Mouse (Mus musculus) CD8-positive naive resting alpha-beta T cell, adult 2 months (primary cell): ENCODE results near the gene Iffo2.

Experiments
- DNase-seq, 2 experiments: peaks; one replicate each; pipeline ENCODE4 v3.0.0; 2022; ENCODE audit warnings: low read depth in 2 of 2, low spot score in 2 of 2

Gene Iffo2

DNA sequence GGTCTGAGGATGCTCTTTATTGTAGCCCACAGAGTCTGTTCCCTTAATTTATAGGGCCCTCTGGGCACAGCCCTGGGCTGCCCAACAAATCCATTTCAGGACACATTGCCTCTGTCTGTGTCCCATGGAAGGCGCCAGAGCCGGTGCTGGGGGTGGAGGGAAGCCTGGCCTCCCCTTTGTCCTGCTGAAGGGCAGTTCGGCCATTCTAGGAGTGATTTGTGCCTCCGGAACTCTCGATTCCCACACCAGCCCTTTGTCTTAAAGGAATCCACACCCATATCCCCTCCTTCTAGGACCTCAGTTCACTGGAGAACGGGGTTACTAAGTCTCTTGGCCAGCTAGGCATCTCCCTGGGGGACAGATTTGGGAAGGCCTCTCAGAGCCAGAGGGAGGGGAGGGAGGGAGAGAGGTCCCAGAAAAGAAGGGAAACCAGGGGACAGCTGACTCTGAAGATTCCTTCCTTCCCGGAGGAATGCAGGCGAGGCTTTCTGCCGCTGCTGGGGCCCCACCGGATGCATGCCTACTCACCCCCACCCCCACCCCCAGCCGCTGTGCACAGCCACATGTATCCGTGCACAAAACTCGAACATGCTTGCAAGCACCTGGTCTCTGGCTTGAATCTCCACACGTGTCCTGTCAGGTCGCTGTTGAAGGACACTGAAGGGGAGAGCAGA is 50.5 kb downstream of the Iffo2 start:
- DNase-seq = no peak

DNA sequence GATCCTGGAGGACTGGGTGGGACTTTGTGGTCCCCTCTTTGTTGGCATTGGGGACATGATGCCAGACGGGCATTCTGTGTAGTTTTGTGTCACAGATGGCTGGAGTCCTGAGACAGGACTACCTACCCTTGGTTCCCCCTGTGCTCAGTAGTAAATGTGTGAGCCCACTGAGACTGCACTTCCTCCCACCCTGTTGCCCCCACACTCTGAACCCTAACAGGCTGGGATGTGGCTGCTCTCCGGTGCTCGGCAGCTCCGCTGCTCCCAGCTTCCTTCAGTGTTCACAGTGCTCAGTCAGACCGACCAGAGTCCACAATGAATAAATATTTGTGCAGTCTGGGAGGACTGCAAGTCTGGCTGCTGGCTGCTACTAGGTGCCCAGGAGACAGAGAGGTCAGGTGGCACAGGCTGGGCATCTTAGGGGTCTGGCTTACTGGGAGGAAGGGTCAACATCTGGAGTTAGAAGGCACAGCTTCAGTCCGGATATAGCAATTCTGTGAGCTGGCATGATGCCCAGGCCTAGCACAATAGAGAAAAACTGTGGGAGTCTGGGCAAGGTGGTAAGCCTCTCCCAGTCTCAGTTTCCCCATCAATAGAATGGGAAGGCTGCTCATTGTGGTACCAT is 51.2 kb downstream of the Iffo2 start:
- no peak for DNase-seq

DNA sequence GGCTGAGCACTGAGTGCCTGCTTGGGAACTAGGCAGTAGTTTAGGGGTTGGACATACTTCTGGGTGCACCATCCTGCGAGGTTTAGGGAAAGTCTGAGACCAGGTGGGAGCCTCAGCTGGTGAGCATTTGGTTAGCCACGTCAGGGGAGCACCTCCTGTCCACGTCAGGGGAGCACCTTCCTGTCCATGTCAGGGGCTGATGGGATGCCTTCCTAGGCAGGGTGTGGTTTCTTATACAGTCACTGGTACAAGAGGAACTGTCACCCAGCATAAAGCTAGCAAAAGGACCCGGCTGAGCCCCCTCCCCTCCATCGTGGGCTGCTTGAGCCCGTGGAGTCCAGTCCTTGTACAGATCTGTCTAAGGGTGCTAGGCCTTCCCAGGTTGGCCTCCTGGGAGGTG is 52.0 kb downstream of the Iffo2 start:
- DNase-seq = no peak

DNA sequence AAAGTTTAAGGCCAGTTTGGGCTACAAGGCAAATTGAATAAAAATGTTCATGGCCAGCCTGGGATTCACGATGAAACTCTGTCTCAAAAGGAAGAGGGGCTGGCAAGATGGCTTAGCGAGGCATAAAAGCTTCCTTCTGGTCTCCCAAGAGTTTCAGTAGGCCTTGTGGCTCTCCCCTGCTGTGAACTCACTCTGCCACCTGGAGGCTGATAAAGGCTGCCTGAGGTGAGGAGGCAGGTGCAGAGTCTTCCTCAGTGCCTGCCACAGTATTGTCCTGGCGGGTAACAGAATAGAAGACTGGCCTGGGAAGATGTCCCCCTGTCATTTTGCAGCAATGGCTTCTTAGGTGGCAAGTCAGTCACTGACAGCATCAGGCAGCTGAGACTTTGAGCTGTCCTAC is 52.6 kb downstream of the Iffo2 start:
- DNase-seq = no peak

DNA sequence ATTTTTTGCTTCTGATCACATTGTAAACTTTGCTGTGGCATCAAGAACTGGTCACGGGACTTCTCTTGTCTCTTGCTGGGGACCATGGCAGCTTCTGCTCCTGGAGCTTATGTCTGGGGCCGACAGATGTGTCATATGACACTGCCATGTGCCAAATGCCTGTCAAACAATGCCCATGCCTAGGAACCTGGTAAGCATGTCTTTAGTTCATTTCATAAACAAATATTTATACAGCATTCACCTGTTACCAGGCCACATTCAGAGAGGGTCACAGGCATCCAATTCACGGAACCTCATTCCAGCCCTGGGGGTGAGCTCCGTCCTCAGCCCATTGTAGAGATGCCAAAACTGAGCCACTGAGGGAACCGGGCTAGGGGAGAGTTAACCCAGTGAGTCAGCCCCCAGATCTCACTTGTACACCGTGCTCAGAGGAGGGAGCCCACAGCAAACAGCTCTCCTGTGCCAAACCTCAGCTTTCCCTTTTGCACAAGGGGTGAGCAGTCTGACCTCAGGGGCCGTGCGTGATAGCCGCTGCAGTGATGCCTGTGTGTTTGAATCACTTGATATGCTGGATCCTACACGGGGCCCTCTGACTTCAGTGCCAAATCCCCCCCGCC is 53.4 kb downstream of the Iffo2 start:
- no peak for DNase-seq

DNA sequence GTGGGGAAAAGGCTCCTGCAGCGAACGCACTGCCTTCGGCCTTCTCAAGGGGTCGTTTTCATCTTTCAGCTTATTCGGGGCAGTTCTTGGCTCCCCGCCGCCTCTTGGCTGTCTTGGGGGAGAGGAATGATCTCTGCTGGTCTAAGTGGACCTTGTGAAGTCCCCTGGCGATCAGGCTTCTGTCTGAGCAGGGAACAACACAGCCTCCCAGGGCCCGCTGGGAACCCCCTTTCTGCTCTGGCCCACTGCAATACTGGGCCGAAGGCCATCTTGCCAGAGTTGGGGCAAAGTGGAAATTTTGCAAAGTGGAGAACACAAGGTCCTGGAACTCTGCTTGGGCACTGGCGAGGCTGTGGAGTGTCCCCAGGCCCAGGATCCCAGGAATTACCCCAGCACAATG is 54.4 kb downstream of the Iffo2 start:
- no peak for DNase-seq

DNA sequence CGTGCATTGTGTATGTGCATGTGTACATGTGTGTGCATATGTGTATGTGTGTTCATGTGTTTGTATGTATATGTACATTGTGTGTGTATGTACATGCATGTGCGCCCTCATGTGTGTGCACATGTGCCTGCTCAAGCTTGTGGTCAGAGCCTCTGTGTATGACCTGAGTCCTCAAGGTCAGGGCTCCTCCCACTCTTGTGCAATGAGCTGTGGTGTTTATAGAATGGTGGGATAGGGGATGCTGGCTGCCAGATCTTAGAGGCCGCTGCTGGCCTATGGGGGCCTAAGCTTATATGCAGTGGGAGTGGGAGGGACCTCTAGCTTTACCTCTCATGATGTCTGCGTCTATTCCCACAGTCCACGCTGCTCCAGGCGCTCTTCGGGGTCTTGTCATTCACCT is 55.4 kb downstream of the Iffo2 start:
- DNase-seq = no peak

DNA sequence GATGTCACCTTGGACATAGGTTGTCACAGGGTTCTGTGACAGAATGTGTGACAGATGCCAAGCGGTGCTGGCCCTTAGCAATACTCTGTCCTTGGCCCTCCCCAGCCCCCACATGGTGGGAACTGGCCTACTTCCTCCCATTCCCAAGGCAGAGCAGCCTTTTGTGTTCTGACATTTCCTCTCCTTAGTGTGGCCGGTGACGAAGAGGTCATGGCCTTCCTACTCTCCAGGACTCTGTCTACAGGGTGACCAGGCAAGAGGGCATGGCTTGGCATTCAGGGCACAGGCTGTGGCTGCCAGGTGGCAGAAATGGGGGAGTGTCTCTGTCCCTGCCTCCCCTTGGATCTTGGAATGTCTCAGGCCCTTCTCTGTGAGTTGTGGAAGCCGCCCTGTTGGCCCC is 57.0 kb downstream of the Iffo2 start:
- no peak for DNase-seq

DNA sequence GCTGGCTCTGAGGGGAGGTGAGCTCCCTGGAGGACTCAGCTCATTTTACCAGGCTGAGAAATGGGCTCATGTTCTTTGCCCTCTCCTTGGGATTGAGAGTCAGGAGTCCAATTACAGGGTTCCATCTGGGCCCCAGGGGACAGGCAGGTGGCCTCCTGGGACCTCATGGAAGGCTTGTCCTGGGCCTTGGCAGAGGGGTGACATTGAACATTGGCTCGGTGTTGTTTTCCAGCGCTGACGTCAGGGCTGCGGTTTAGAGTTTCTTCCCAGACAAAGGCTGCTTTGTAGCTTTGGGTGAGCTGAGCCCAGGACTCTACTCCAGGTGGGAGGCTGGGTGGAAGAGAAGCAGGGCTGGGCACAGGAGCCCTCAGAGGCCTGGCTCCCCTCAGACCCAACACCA is 57.4 kb downstream of the Iffo2 start:
- no peak for DNase-seq

DNA sequence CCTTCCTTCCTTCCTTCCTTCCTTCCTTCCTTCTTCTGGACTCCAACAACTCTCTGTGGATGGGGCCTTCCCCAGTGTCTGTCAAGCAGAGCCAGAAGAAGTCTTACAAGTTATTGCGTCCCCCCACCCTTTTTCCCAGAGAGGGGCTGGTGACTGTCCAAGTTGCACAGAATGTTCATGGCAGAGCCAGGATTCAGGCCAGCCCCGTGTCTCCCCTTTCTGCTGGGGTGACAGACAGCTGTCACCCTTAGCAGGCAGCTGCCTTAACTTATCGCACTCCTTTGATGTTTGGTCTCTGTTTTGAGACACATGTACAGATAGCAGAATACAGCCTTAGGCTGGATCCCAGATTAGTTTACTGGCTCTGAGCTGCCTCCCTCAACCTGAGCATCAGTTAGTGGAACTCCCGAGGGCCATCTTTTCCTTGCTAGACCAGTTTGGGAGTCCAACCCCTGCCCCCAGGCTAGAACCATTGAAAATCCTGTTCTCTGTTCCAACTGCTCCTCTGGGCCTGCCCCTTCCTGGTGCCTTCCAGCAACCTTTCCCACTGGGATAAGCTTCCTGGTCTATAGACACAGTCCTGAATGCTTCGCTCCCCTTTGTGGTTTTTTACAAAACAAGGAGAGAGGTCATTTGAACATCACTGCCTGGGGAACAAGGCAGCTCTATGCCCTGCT is 59.1 kb downstream of the Iffo2 start:
- DNase-seq = no peak

DNA sequence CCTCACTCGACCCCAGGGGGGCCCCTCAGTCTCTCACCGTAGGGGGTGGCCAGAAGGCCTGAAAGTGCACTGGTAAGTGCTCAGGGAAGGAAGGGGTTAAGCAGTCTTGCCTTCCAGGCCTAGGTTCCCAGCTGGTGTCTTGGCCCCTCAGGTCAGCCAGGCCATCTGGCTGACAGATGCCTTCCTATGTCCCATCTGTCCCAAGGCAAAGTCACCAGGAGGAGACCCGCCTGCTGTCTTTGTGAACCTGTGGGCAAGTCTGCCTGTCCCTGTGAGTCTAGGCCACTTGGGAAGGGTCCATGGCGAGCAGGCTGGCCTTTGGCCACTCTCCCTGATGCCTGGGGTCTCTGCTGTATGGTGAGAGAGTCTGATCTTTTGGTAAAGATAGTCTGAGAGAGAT is 60.1 kb downstream of the Iffo2 start:
- DNase-seq = no peak

DNA sequence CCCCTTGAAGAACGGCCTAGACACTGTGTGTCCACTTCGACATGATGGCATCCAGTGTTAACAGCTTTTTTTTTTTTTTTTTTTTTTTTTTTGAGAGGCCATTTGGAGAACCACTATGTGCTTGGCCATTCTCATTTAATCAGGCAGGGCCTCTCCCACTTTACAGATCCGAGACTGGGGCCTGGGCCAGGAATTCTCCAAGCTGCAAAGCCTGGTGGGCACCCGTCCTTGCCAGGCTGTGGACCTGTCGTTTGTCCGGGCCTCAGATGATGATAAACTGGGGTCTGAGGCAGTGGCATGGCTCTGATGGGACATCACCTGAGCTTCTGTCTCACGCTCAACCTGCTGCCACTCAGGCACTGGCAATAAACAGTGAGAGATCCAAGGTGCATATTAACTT is 62.5 kb downstream of the Iffo2 start:
- DNase-seq = no peak

DNA sequence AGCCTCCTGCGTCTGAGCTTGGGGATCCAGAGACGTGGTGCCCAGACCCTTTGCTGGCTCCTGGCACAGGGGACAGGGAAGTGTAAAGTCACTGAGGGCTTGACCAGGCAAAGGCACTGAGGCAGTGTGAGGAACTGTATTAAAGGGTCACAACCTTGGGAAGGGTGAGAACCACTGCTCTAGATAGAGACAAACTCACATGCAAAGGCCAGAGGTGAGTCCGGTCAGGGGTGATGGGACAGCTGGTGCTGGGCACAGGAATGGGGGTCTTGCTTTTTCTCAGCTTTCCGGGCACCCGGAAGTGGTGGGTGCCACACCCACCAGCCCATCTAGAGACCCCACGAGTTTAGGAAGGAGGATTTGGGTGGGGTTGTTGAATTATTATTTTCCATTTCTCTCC is 63.0 kb downstream of the Iffo2 start:
- DNase-seq = no peak

DNA sequence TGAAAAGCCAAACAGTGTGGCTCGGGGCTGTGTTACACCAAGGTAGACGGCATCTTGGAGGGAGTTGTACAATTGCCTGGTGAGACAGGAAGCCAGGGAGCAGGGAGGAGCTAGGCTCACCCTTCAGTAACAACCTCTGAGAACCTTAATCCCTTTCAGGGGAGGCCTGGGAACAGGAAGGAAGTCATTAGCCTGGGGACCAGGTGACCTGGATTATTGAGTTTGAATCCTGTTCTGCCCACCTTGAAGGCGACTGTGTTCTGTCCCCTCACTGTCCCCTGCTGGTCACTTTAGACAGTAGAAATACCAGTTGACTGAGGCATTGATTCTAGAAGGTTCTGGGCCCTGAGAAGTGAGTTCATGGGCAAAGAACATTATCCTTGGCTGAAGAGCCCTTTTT is 63.7 kb downstream of the Iffo2 start:
- no peak for DNase-seq

DNA sequence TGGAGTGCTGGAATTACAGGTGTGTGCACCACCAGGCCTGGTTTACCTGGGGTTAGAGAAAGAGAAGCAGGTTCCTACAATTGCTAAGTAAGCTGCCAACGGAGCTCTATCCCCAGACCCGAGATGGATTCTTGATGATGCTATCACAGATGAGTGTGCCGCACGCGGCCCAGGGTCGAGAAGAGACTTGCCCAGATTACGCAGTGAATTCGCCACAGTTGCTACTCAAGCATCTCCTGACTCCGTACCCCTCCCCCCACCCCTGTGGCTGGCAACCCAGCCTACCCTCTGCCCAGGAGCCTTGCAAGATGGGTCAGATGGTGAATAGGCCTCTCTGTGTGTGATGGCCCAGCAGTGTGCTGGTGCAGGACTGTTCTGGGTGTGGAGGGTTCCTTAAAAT is 66.4 kb downstream of the Iffo2 start:
- DNase-seq = no peak

DNA sequence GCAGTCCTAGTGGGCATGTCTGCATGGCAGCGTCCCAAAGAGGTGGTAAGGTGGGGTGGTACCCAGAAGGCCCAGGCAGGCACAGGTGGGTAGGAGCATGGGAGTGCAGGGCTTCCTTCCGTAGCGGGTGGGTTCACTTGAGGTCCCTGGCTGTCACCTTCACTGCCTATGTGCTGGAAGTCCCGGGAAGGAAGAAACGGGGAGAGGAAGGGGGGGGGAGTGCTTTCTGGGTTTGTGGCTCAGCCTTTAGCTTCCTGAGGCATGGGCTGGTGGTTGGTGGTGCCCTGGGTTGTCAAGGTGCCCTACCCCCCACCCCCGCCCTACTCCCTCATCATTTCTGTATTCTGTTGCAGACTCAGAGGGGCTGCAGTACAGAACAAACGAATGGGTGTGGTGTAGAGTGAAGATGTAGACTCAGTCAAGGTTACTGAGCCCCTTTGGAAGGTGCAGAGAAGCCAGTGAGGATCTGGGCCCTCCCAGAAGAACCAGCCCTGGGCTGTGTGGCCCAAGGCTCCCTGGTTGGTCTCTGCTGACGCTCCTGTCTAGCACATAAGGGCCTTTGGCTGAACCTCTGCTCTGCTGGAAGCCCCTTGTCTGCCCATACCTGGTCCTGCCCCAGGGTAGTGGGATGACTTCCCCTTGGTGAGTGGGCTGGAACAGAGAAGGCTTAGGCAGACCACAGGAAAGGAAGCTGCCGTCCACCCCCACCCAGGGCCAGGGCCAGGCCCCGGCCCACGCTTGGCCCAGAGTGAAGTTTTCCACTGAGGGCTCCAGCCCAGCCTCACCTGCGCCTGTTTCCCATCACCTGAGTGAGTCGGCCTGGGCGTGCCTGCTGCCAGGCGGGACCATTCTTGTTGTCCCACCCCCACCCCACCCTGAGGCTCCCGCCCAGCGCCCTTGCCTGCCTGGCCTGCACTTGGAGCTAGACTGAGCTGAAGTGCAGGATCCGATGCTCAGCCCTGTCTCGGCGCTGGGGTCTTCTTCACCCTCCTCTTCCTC is 67.2 kb downstream of the Iffo2 start:
- DNase-seq = no peak

DNA sequence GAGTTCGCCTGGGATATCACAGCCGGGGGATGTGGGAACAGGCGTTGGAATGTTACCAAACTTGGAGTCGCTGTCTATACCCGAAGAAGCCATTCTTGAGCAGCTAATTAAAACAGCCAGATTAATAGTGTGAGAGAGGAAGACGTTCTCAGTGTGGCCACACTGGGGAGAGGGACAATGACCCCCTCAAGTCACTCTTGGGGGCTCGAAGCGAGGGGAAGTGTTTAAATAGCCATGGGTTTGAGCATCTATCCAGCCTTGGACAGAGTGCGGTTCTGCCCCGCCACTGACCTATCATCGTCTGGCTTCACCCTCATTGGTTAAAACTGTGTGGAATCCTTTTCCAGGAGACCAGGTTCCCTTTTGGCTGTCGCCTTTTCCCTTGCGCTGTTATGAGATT is 68.0 kb downstream of the Iffo2 start:
- DNase-seq = no peak

DNA sequence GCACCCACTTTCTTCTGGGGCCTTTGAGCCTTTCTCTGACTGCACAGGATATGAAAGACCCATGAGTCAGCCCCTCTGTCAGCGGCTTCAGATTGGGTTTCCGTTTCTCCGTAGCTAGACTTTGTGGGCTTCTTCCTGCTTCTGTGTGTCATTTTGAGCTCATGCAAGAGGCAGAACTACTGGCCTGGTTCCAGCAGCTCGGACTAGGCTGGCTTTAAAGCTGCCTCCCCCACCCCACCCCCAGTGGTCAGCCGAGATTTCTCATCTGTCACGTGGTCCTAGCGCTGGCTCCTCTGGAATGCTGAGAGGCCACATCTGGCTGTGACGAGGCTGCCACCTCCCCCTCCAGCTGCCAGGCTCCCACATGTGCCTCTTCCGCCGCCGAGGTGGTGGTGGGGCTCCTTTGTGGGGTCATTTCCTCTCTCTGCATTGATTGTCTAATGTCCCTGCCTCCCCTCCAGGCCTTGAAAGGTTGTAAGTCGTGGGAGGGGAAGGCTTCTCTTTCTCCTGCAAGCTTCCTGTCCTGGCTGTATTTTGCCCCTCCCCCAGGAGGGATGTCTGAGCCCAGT is 68.7 kb downstream of the Iffo2 start:
- DNase-seq = peak; percentile 40 to 53

DNA sequence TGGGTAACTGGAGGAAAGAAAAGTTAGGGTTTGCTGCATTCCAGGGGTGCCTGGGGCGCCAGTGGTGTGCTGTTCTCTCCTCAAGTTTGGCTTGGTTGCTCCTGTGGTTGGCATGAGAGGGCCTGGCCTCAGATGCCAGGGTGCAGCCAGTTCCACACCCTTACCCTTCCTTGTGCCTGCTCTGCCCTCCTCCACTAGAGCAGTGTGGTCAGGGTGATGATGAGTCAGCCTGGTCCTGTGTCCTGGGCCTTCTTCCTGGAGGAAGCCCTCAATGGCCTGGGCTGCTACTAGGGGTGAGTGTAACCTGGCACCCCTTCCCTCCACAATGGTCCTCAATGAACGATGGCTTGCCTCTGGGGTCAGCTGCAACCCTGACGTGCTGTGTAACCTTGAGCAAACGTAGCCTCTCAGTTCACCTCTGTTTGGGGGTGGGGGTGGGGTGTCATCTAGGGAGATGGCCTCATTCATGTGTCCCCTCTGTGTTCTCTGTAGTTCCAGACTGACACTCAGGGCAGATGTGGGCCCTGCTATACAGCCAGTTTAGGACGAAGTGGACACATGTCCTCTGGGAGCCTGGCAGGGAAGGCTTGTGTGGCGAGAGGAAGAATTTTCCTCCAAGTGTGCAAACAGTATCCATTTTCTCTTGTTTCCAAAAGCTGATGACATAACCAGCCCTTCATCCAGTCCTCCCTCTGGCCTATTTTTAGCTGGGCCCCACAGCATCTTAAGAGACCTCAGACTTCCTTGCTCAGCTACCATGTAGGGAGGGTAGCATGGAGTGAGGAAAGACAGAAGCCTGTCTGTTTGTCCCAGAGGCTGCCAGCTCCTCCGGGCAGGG is 71.4 kb downstream of the Iffo2 start:
- DNase-seq = no peak
